Mouse (Mus musculus): ENCODE measurements around the gene Exosc8. TPM values are rescaled to one million over a fixed set of nuclear protein-coding genes. Genes with fewer than 3 reads are reported as not detected.
A peak's percentile ranks its signal among the peaks of the same experiment; 100 is the strongest.
"Not testable (repeated sequence)": the region's sequence is repeated elsewhere in the genome, so short reads cannot be mapped to it uniquely, and the experiment has no call there.

The Exosc8 gene
- total RNA-seq, 2 experiments from 2014 or later: 30.4 to 41.4 TPM

DNA sequence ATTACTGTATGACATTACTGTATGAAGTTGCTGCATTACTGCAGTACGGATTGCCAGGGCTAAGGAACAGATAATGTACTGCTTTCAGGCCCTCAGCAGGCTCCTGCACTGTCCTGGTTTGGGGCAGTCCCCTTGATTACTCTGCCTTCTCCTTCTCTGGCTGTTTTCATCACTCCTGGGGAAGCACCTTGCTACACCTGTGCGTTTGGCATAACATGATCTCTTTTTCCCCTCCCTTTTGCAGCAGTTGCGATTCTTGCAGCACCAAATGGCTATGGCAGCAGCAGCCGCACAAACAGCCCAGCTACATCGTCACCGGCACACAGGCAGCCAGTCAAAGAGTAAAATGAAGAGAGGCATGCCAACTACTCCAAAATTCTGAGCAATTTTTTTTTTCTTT is 7.1 kb downstream of the Exosc8 start:
- DNase-seq (ENCODE audit: low spot score in 2 of 2): no peak
- Histone ChIP-seq H3K27ac (no peak overlapping the region), H3K4me3 (no peak overlapping the region)
- no peak for TF ChIP-seq CTCF (conservative IDR thresholded peaks at IDR 0.05)

DNA sequence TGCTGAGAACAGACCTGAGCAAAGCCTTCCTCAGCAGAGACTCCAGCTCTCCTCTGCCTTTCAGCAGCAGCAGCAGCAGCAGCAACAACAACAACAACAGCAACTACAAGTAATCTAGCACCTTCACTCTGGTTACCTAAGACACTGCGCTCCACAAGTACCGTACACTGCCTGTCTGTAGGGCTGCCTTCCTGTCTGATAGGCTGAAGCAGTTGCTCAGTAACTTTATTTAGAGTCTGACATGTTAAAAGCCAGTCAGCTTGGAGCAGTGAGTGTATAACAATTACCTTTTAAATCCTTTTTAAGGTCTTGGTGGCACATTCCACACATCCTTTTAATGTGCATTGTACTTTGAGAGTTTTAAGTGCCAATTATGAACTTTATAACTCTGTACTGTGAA is 7.6 kb downstream of the Exosc8 start:
- no peak for TF ChIP-seq CTCF (conservative IDR thresholded peaks at IDR 0.05)
- Histone ChIP-seq H3K27ac (no peak overlapping the region), H3K4me3 (no peak overlapping the region)
- DNase-seq (ENCODE audit: low spot score in 2 of 2): no peak

DNA sequence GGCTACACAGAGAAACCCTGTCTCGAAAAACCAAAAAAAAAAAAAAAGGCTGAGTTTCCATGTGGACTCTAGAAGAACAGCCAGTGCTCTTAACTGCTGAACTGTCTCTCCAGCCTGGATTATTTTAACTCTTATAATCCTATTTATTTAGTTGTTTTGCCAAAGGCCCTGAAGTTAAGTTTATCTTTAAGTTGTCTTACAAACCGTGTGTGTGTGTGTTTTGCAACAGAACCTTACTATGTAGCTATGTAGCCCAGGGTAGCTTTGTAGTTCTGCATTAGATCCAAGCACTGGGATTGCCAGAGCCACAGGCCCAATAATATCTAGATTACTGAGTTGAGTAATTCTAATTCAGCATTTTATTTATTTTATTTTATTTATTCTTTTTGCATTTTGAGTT is 9.8 kb downstream of the Exosc8 start:
- TF ChIP-seq CTCF (conservative IDR thresholded peaks at IDR 0.05): no peak
- Histone ChIP-seq H3K4me3 (no peak overlapping the region), H3K27ac (no peak overlapping the region)
- DNase-seq (ENCODE audit: low spot score in 2 of 2): no peak

DNA sequence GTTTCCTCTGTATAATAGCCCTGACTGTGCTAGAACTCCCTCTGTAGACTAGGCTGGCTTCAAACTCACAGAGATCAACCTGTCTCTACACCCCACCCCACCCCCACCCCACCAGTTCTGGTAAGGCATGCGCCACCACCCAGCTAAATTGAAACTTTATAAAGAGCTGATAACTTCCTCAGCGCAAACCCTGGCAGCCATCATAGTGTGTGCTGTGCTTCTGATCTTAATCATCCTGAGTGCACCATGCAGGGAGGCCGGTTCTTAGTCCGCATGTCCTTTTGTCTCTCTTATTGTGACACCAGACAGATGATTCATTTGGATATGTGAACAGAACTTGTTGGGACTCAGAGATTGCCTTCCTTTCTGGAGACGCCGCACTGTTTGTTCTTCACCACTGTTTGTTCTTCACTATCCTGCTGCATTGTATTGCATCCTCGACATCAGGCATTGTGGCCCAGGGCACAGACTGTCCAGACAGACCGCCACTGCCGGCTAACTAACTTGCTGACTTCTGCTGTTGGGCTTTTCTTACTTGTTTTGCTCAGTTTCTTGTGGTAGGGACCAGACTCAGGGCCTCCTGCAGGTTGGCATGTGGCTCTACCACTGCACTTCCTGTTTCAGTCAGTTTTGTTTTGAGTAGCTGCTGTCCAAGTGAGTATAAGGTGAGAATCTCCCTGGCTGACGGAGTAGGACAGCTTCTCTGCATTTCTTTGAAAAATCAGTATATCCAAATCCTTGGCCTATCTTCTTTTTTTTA is 11.3 kb downstream of the Exosc8 start:
- Histone ChIP-seq H3K4me3 (no peak overlapping the region), H3K27ac (no peak overlapping the region)
- TF ChIP-seq CTCF (conservative IDR thresholded peaks at IDR 0.05): peak; percentile 19; the same call in 1 of the 2 replicates
- no peak for DNase-seq (ENCODE audit: low spot score in 2 of 2)

DNA sequence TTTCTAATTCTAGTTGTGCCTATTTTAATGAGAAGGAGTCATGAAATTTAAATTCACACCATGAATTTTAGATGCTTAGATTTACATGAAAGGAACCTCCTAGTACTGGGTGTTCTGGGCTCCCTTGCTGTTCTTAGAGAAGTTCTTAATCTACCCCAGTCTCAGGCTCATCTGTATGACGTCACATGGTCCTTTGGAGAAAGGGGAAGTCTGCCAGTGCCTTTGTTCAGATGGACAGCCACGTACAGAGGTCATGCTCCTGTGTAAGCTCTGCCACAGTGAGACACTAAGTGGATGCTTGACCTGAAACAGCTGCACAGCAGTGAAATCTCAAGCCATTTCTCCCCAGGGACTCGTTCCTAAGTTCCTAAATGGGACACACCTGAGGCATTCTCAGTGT is 16.2 kb downstream of the Exosc8 start:
- TF ChIP-seq CTCF (conservative IDR thresholded peaks at IDR 0.05): no peak
- no peak overlapping the region for H3K27ac ChIP-seq
- no peak overlapping the region for H3K4me3 ChIP-seq
- DNase-seq (ENCODE audit: low spot score in 2 of 2): no peak

DNA sequence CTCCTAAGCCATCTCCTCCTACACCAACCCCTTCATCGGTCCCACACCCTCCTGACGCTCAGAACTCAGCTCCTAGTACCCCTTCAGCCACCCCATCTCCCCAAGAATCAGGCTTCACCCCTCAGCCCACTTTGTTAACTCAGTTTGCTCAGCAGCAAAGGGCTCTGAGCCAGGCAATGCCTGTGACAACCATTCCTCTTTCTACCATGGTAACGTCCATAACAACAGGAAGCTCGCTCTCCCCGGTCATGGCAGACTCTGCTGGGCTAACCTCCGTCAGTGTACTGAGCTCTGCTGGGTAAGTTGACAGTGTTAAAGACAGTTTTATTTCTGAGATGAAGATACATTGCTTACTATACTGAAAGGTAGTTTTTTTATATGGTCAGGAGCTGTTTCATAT is 17.8 kb downstream of the Exosc8 start:
- TF ChIP-seq CTCF (conservative IDR thresholded peaks at IDR 0.05): no peak

DNA sequence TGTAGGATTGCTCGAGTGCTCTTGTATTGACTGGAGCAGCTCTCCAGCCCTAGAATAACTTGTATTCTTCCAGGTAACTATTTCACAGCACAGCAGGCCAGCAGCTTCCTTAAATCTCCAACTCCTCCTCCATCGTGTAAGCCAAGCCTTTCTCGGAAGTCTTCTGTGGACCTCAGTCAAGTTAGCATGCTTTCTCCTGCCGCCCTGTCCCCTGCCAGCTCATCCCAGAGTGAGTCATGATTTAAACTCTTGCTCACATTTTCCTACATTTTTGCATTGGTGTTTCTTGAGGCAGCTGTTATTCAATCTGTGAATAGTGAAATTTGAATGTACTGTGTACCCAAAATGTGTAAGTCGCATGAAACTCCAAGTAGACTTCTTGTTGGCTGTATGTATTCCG is 19.7 kb downstream of the Exosc8 start:
- DNase-seq (ENCODE audit: low spot score in 2 of 2): peak in 1 of 2 experiments; percentile 44
- no peak overlapping the region for H3K4me3 ChIP-seq

More for the DNA sequence above, 17.8 kb downstream of the Exosc8 start:
- H3K4me3 ChIP-seq: no peak overlapping the region
- DNase-seq (ENCODE audit: low spot score in 2 of 2): no peak
- H3K27ac ChIP-seq: no peak overlapping the region

DNA sequence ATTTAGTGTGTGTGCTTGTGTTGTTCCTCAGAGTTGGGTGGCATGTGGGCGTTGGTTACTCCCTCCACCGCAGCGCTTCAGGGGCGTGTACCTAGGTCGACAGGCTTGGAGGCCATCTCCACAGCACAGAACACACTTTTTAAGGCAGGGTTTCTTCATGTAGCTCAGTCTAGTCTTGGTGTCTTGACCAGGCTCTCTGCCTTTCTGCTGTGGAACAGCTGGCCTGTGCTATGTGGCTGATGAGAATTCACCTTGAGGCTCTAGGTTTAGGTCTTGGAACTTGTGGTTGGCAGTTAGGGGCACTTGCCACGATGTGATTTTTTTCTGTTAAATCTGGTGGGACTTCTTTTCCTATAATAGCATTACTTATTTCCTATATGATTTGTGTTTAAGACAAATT is 20.9 kb downstream of the Exosc8 start, which contains the start of gene Gm21958:
Gm21958 (minus strand) TSS at position 101 of the 400 bp plus-strand sequence.
- Histone ChIP-seq H3K27ac (no peak within 1 kb of the TSS), H3K4me3 (no peak within 1 kb of the TSS)
- TF ChIP-seq CTCF (conservative IDR thresholded peaks at IDR 0.05): no peak
- no peak for DNase-seq (ENCODE audit: low spot score in 2 of 2)

More for the DNA sequence above, 19.7 kb downstream of the Exosc8 start:
- H3K27ac ChIP-seq: no peak overlapping the region
- no peak for TF ChIP-seq CTCF (conservative IDR thresholded peaks at IDR 0.05)

DNA sequence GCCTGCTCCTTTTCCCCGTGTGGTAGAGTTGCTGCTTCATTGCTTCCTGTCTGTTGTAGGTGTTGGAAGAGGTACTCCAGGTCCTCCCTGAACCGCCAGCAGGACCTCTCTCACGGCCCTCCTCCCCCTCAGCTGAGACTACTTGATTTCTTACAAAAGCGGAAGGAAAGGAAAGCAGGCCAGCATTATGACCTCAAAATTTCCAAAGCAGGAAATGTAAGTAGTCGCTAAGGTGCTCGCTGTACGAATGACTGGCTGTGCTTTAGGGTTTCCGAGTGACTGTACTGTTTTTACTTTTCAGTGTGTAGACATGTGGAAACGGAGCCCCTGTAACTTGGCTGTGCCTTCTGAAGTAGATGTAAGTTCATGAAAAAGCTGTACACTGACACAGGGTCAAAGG is 26.2 kb downstream of the Exosc8 start:
- TF ChIP-seq CTCF (conservative IDR thresholded peaks at IDR 0.05): no peak
- no peak overlapping the region for H3K27ac ChIP-seq
- H3K4me3 ChIP-seq: no peak overlapping the region
- no peak for DNase-seq (ENCODE audit: low spot score in 2 of 2)

DNA sequence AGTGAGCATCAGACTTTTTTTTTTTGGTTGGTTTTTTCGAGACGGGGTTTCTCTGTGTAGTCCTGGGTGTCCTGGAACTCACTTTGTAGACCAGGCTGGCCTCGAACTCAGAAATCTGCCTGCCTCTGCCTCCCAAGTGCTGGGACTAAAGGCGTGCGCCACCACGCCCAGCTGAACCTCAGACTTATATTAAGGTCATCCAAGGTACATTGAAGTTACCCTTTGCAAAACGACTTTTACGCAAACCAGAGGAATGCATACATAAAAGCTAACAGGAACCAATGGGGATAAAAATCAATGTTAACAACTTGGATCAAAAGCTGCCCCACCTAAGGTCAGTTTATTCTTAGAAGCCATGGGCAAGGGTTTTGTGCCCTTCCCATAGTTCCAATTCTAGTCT is 31.1 kb downstream of the Exosc8 start:
- DNase-seq (ENCODE audit: low spot score in 2 of 2); H3K27ac ChIP-seq; H3K4me3 ChIP-seq: not testable (repeated sequence)

DNA sequence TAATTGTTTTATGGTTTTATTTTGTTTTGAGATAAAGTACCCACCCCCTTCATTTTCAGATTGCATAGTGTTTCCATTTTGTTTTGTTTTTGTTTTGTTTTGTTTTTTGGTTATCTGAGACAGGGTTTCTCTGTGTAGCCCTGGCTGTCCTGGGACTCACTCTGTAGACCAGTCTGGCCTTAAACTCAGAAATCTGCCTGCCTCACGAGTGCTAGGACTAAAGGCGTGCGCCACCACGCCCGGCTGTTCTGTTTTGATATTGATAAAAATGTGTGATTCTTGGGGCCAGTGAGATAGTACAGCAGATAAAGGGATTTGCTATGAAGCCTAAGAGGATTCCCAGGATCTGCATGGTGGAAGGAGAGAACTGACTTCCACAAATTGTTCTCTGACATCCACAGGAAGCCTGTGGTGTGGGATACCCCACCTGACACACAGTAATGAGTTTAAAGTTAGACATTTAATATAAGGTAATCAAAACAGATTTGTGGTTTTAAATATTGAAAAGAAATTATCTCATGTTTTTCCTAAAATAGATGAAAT is 35.4 kb downstream of the Exosc8 start:
- no peak overlapping the region for H3K4me3 ChIP-seq
- H3K27ac ChIP-seq: no peak overlapping the region
- TF ChIP-seq CTCF (conservative IDR thresholded peaks at IDR 0.05): no peak
- DNase-seq (ENCODE audit: low spot score in 2 of 2): no peak

DNA sequence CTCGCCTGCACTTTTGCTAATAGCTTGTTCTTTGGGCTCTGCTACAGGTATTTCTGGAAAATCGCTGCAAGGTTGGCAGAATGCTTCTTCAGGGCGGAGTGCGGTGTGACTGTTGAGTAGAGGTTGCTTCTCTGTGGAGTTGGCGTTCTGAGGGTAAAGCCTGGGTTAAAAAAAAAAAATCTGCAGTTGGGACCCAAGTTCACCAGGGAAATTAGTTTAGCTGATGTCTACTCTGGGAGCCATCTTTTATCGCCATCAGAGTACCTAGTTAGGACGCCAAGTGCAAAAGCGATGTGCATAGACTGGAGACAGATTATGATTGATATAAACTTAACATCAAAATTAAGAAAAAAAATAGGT is 42.2 kb downstream of the Exosc8 start:
- no peak for DNase-seq (ENCODE audit: low spot score in 2 of 2)
- Histone ChIP-seq H3K27ac (peak overlapping the region; percentile 82), H3K4me3 (peak overlapping the region; percentile 70)
- no peak for TF ChIP-seq CTCF (conservative IDR thresholded peaks at IDR 0.05)

DNA sequence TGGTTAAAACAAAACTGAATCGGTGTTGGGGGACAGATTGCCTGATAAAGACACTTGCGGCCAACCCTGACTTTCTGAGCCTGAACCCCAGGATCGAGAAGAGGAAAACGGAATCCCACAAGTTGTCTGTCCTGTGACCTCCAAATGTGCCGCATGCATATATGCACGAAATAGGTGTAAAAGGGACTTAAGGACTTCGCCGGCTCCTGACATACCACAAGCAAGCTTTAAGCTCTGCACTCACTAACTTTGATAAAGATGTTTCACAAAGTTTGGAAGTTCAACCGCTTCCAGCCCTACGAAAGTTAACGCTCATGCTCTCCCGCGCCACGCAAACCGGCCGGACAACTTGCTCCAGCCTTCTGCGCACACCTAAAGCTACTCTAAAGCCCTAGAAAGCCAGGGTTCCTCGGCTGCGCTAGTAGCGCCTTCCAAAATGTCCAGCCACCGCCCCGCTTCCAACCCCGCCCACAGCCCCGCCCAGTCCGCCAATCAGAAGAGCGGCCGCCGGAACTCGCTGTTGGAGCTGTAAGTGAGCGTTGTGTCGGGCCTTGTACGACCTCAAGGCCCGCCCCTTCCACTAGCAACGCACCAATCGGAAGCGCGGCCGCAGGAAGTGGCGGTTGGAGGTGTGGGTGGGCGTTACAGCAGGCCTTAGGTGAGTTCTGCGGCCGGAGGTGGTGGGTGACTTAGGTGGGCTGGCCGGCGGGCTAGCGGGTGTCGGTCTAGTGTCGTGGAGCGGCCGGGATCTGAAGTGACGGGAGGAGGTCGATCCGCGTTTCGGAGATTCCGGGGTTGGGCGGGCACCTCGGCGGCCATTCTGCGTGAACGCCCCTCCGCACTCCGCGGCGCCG is 42.8 kb downstream of the Exosc8 start, which contains the start of gene Supt20:
Supt20 (plus strand) TSS at position 606 of the 854 bp plus-strand sequence.
- H3K4me3 ChIP-seq: peak within 1 kb of the TSS; percentile 70
- TF ChIP-seq CTCF (conservative IDR thresholded peaks at IDR 0.05): no peak
- DNase-seq (ENCODE audit: low spot score in 2 of 2): peak; percentile 87 to 92
- H3K27ac ChIP-seq: peak within 1 kb of the TSS; percentile 82

All from layer of hippocampus, adult 2 months (tissue).